Mouse (Mus musculus): Measurements from ENCODE around the gene Six6.

DNA sequence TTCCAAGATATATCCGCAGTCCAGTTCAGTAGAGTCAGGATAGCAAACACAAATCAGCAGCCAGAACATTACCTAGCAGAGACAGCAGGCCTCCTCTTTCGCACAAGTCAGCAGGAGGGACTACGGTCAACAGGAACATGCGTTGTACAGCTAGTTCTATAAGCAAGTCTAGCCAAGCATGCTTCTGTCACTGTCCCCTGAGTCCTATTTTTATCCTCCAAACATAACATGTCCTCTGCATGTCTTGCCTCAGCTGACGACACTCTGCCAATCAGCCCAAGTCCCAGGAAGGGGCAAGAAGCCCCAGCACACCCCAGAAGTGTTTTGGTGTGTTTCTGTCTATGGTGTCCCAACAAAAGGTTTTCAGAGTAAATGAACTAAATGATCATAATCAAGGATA is 14.2 kb downstream of the Six6 start:
- no peak for TF ChIP-seq POLR2A (IDR thresholded peaks at IDR 0.05; ENCODE audit: borderline replicate concordance, extremely low read depth, insufficient read depth, insufficient read length, poor library complexity, severe bottlenecking)
- TF ChIP-seq CTCF (IDR thresholded peaks at IDR 0.05; ENCODE audit: borderline replicate concordance, extremely low read depth, insufficient read depth, insufficient read length): no peak
